Mouse (Mus musculus) large intestine, adult 2 months (tissue): ENCODE data around the gene Ctns. TPM values are rescaled to one million over a fixed set of nuclear protein-coding genes. Genes with fewer than 3 reads are reported as not detected.

Source experiments
- DNase-seq: peaks from one replicate; pipeline ENCODE4 v3.0.0-alpha.2; 2012; ENCODE audit warnings: low read depth, low spot score
- WGBS: fragments of 180-500 bp; shearing (Covaris S2); methylation state at CpG from one replicate; pipeline ENCODE4 v1.1.7; 2018; 5-methylcytosine and 5-hydroxymethylcytosine counted together
- polyA plus RNA-seq: library from polyadenylated mRNA; depleted of rRNA; stranded (reverse); fragments of >200 nt; gene quantifications from 2 replicates; pipeline ENCODE4 v1.2.3, GENCODE M21; 2012; rRNA removed

Ctns gene
- polyA plus RNA-seq = 14.2 and 19.4 TPM in 2 replicates

DNA sequence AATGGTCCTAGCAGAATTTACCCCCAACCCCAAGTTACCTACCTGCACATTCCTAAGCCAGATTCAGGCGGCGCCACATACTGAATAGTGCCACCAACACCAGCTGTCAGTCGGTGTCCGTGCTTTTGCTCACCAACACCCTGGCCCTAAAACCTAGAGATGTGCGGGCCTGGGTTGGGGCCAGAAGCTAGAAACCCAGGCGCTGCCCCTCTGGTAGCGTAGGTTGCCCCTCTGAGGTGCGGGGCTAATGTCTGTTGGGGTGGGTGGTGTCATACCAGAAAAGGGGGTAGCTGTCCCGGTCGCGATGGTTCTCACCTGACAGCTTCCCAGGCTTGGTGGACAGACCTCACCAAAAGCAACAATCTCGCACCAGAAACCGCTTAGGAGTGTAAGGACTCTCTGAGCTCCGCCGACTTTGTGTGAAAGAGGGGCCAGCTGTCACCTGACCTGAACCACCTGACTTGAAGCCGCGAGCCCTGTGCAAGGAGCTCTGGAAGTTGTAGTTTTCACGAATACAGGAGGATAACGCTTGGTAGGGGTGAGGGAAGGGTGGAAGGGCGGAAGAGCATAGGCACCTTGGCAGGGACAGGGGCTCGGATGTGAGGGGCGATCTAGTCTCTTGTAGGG, at the start of gene Ctns:
Gene Ctns (minus strand): TSS at position 440 of the 627 bp plus-strand sequence.
- DNase-seq = no peak
- WGBS = under 1% methylated on average over 22 of the region's 22 CpGs

DNA sequence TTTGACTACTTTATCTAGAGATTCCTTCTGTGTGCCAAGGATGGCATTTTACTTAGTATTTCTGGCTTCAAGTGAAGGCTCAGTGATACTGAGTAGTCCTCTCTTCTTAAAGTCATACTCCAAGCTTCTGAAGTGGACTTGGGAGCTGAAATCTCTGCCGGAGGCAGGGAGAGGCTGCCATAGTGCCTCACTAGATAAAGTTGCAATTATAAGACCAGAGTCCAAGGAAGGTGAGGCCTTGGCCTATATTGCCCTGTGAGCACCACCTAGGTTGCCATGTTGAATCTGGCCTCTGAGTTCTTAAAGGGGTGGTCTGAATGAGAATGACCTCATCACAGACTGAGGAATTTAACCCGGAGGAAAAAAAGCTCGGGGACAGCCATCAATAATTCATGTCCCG, 43.9 kb upstream of the Ctns start:
- DNase-seq = no peak
- 75% methylated on average over 4 of the region's 4 CpGs for WGBS

DNA sequence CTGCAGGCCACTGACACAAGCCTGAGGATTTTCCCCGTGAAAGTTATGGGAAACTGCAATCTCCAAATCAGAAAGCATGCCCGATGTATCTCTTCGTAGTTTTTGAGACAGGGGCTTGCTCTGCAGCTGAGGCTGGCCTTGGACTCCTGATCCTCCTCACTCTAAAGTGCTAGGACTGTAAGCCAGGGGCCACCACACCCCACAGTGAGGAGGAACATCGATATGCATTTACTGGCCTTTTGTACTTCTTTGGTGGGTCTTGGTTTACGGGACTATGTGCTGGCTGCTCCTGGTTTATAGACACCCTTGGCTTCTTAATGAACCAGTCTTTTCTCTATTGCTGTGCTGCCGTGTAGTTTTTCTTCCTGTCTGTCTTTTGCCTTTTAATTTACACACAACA, 43.4 kb upstream of the Ctns start:
- WGBS = 46% methylated on average over 6 of the region's 6 CpGs
- no peak for DNase-seq

DNA sequence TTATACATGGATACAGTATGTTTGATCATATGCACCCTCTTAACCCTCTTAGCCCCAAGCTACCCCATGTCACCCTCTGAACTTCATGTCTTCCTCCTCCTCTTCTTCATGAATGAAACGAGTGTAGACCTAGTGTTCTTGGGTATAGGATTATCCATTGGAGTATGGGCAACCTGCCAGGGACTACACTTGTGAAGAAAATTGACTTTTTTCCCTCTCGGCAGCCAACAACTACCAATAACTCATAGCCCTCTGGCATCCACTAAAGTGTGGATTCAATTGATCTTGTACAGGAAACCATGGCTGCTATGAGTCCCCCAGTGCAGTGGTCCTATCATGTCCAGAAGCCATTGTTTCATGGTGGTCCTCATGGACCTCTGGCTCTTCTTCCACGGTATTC, 37.9 kb upstream of the Ctns start:
- no peak for DNase-seq

DNA sequence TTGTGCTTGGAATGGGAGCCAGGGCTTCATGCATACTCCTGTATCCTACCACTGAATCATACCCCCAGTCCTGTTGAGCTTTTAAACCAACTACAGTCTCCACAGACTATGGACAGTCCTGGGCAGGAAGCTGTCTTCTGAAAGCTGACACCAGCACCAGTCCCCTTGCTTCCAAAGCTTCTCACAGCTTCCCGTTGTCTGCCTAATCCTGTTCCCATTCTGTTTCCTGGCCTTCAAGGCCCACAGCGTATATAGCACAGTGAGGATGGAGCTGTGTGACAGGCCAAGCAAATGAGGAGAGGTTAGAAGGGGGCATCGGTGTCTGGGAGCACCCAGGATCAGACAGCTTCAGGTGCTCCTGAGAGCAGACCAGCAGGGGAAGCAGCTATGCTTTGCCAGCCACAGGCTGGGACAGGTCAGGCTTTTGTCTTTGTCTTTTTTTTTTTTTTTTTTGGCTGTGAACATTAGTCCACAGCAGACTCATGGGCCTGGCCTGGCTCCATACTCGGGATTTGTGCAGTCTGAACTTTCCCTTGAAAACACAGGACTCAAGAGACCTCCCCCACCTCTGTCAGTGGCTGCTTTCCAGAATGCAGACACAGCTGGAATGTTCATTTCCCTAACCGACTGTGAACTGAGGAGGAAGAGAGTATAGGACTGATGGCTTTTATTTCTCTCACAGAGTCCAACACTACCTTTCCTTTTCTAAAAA, 37.3 kb upstream of the Ctns start:
- 28% methylated on average over 5 of the region's 5 CpGs for WGBS
- DNase-seq = no peak

More for the DNA sequence above, 37.9 kb upstream of the Ctns start:
- WGBS = 63% methylated on average over 3 of the region's 3 CpGs

DNA sequence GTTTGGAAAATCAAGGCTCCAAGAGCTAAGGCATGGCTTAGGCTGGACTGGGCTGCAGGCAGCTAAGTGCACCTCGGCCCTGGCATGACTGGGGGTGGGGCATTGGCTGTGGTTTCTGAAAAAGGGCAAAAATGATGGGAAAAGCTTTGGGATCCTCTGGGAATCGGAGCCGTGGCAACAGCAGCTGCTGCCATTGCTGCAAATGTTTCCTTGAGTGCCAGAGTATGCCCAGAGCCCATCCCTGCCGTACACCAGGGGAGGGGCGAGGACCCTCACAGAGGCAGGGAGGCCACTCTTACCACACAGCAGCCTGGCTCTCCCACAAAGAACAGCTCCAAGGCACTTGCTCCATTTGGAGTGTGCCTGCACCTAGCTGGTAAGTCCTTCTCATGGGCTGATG, 35.1 kb upstream of the Ctns start, which contains the start of gene Trpv1:
Gene Trpv1 (plus strand): TSS at position 301 of the 400 bp plus-strand sequence.
- no peak for DNase-seq
- WGBS = 87% methylated on average over 5 of the region's 5 CpGs

DNA sequence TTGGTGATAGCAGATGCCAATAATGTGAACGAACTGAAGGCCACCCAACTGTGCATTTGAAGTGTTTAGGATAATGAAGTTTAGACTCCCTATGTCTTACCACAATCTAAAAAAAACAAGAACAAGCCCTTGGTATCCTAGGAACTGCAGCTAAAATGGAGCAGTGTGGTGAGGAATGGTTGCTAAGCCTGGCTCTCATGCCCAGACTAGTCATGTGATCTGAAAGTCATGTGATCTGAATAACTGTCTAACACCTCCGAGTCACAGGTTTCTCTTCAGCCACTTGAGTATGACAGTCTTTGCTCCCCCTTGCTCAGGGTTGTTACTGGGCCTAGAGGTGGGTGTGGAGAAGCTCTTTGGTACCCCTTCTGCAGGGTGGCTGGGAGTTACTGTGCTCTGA, 33.7 kb upstream of the Ctns start:
- DNase-seq = no peak
- WGBS = 51% methylated on average over 2 of the region's 2 CpGs

DNA sequence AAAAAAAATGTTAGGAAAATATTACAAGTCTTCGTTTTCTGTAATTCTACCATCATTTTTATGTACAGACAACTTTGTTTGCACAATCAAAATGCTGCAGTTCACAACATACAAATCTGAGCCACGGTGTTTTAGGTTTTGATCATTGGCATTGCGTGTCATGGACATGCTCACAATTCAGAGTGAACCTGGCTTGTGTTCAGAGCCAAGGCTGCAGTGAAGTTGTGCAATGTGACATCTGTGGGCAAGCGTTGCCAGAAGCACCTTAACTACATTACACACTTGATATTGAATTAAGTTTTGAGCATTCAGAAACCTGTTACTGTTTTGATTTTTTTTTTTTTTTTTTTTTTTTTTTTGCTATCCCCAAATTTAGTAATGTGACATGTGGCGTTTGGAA, 31.2 kb upstream of the Ctns start:
- WGBS = 83% methylated on average over 5 of the region's 5 CpGs
- no peak for DNase-seq

DNA sequence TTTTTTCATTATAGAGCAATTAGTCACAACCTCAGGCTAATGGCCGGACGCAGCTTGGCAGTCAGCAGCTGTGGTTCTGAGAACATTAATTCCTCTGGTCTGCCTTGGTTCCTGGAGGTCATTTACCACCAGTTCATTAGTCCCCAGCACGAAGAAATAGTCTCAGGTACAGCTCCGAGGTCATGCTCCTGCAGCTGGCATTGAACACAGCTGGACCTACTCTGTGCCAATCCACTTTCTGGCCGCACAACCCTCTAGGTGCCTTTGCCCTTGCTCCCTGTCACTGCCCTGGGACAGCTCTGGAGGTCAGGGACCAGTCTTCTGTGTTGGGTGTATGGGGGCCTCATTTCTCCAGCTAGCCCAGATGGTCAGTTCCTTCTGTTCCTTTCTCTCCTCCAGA, 30.0 kb upstream of the Ctns start:
- WGBS = 77% methylated on average over 5 of the region's 5 CpGs
- no peak for DNase-seq

DNA sequence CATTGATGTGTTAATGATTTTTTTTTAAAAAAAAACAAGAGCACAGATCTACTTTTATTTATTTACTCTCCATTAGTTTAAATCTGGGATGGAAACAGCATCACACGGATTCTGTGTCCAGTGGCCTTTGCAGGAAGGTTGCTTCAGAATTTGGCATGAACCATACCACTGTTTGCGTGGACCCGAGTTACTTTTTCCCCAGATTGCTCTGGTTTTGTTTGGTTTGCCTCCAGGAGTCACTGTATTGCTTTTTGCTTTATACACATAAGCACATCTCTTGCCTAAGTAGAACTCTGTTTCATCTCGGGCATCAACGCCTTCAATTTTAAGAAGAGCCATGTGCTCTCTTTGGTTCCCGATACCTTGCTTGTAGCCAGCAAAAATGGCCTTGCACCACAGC, 27.0 kb upstream of the Ctns start:
- no peak for DNase-seq
- WGBS = 79% methylated on average over 6 of the region's 6 CpGs

DNA sequence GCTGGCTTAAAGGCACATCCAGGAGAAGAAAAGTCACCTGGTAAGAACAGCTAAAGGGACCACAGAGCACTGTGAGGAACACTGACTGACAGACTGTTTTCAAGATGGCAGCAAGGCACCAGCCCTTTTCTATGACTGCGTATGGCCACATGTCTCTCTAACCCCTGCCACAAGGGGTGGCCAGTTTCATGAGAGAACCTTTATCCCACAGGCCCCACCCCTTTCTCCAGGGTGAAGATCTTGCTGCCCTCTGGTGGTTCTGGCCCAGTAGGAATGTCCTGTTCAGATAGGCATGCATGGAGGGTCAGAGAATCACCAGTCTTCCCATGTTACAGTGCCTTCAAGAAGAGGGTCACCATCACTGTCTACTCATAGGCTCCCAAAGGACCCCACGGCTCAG, 25.1 kb upstream of the Ctns start:
- 66% methylated on average over 2 of the region's 2 CpGs for WGBS
- DNase-seq = no peak

DNA sequence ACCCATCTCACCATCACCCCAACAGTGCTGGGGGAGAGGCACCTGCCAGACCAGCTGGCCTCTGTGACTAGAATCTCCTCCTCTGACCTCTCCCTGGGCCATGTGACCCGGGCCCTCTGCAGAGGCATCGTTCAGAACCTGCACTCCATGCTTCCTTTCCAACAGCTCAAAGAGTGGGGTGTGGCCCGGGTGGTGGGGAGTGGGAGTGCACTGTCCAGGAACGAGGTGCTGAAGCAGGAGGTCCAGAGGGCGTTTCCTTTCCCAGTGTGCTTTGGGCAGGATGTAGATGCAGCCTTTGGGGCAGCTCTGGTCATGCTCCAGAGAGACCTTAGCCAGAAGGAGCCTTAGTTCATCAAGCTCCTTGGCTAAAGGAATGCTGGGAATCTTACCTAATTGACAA, 24.0 kb upstream of the Ctns start:
- 29% methylated on average over 5 of the region's 5 CpGs for WGBS
- DNase-seq = no peak

DNA sequence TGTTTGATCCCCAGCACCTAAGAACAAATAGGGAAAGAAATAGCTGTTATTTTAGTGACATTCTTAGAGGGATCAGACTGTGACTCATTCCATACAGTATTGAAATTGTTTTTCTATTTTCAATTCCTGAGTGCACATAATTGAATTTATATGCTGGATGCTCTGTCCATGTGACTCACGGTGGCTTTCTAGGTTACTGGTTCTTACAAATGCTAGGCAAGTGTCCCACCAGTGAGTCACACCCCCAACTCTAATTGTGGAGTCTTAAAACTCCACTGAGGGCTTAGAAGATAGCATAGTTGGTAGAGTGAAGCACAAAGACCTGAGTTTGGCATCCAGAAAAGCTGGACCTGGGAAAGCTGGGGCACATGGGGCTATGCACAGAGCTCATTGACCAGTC, 21.8 kb upstream of the Ctns start:
- DNase-seq = no peak
- WGBS = 77% methylated on average over 1 of the region's 1 CpGs

DNA sequence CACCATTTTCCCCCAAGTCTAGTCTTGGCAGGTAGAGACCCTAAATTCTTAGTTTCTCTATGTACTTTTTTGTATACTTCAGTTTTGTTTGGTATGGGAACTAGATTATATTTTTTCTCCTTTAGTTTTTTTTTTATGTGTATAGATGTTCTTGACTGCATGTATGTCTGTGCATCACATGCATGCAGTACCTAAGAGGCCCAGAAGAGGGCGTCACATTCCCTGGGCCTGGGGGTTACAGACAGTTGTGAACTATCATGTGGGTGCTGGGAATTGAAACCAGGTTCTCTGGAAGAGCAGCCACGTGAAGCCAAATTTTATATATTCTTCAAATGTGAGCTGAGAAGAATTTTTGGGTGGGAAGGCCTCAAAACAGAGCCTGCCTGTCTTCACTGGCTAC, 20.8 kb upstream of the Ctns start:
- no peak for DNase-seq
- 61% methylated on average over 2 of the region's 2 CpGs for WGBS

DNA sequence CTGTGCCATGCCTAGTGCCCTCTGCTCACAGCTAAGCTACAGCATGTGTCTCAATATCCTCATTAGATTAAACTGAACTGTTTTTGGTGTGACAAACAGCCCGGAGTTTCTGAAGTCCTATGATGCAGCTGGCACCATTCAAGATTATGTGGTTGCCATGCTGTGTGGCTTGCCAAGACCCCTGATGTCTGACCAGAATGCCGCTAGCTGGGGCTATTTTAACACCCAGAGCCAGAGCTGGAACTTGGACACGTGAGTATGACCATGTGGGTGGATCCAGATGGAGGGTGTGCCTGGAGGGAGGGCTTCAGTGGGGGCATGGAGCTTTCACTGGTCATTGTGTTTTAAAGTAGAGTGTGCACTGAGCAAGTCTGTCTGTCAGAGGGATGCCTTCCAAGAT, 15.1 kb upstream of the Ctns start:
- DNase-seq = no peak
- 75% methylated on average over 3 of the region's 3 CpGs for WGBS

DNA sequence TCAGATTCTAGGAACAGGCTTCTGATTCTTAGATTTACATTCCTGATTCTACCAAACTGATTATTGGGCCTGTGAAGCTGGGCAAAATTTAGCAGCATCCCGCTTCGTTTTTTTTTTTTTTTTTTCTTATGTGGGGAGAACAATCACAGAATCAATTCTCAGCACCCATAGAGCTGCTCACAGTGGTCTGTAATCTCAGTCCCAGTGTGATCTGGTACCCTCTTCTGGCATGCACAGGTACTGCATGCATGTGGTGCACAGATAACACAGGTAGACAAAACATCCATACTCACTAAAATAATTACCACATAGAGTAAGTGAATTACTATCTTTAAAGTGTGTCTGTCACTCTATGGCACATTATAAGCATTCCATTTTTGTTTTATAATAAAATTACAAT, 8.8 kb upstream of the Ctns start:
- WGBS = 93% methylated on average over 2 of the region's 2 CpGs
- DNase-seq = no peak

DNA sequence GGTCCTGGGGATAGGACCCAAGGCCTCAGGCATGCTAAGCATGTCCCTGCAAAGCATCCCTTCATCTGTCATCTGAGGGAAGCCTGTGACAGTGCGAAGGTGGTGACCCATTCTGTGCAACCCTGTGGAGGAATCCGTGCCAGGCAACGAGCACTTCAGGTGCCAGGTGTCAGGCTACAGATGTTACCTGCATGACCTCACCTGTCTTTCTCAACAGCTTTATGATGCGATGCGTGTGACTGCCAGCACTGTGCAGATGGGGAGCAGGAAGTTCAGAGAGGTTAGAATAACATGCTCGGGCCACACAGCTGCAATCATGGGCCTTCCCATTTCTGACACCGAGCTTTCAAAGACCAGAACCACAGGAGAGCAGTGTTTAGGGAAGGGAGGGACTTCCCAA, 6.4 kb upstream of the Ctns start:
- DNase-seq = no peak
- WGBS = 29% methylated on average over 7 of the region's 7 CpGs

DNA sequence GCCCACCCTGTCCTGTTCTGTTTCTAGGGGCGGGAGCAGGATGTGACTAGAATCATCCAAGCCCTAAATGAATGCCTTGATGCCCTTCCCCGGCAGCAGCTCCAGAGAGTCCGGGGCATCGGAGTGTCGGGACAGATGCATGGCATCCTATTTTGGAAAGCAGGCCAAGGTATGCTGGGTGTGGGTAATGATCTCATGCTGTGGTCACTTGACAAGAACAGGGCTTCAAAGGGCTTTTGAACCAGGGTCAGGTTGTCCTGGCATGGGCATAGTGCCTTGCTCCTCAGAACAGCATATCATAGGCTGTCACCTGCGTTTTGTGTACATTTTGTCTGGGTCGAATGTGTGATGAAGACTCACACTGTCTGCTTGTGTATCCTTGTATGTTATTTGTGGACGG, 5.1 kb upstream of the Ctns start:
- no peak for DNase-seq
- 87% methylated on average over 8 of the region's 8 CpGs for WGBS

DNA sequence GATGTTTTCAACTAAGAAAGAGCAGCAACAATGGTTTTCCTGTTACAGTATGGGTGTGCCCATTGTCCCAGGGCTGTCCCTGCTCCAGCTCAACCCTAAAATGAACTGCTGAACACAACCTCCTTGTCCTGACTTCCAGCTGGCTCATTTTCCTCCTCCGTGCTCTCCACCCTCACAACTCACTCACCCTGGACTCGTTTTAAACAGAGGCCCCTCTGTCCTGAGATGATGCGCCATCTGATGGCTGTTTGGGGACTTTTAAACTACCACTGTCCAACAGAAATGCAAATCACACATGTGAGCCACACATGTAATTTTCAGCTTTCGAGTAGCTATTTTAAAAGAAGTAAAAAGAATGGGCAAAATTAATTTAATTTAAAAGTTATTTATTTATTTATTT, 2.8 kb upstream of the Ctns start:
- WGBS = 34% methylated on average over 4 of the region's 4 CpGs
- DNase-seq = no peak

DNA sequence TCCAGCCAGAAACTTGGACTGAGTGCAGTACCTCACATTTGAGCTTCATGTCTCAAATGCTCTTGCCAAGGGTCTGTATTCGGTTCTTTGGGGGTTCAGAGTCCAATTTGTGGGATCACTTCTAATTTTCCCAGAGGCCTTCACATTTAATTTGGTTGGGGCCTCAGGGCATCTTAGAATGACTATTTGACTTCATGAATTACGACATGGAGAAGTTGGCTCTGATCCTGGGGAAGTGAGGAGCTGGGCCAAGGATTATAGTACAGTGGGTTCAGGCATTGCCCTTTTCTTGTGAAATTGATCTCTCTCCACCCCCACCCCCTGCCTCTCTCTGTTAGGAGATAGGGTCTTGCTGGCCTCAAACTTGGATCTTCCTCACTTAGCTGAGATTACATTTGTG, 2.2 kb upstream of the Ctns start:
- WGBS = 37% methylated on average over 2 of the region's 2 CpGs
- no peak for DNase-seq

DNA sequence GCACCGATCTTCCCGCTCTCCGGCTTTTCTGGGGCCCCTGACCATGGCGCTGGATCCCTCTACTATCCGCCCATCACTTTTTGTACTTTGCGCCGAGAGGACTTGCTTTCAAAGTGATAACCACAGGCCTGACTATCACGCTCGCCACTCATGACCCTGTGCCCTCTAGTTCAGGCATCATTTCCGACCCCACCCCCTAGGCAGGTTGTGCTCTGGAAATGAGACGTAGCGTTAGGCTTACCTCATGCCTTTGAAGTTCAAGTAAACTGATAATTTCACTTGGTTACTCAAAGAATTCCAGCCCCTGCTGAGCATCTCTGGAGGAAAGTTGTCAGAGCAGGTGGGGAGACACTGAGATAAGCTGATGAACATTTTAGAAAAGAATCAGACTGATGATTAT, 1.0 kb upstream of the Ctns start:
- WGBS = 3% methylated on average over 12 of the region's 12 CpGs
- DNase-seq = no peak
